Mouse (Mus musculus) bone marrow macrophage, adult 2 months (primary cell): ENCODE data around the gene Klk15.

Source experiments
- CTCF ChIP-seq: IDR thresholded peaks from 2 replicates; pipeline ENCODE4 v1.5.1; 2012; ENCODE audit warnings: low read depth, mild to moderate bottlenecking, low read length, moderate library complexity
- POLR2A ChIP-seq: IDR thresholded peaks from 2 replicates; pipeline ENCODE4 v1.6.1; 2012; ENCODE audit warnings: mild to moderate bottlenecking, low read depth, low read length, borderline replicate concordance

DNA sequence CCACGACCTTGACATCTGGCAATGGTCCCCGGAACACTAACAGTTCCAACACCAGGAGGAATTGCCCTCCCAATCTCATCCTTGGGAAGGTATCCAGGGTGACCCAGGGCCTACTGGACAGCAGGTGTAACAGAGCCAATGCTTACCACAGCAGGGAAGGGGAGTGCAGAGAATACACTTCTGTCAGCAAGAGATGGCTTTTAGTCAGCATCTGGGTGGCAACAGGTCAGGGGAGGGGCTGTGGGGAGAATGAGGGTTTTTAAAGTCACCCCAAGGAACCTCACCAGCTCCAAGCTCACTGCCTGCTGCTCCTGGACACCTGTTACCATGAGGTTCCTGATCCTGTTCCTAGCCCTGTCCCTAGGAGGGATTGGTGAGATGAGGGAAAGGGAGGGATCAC is 16.8 kb downstream of the Klk15 start, which contains the start of gene Klk1b8:
- no peak for TF ChIP-seq CTCF
- no peak for TF ChIP-seq POLR2A
